Mouse (Mus musculus) liver, postnatal 0 days (tissue): Measurements from ENCODE around the gene Rbfox2. TPM values are rescaled to one million over a fixed set of nuclear protein-coding genes. Genes with fewer than 3 reads are reported as not detected.

Source experiments
- ATAC-seq: fragments of 200-750 bp; cut with Nextera tagmentation; 2 replicates; pipeline ENCODE4 v1.8.0; 2017; ENCODE audit warnings: mild to moderate bottlenecking, moderate library complexity
- DNase-seq: peaks from one replicate; pipeline ENCODE4 v3.0.0-alpha.2; 2016
- H3K27ac ChIP-seq: fragments of 300-500 bp; sonication (generic); 2 replicates; pipeline ENCODE4 v1.5.1; 2014; ENCODE audit warnings: antibody characterized with exemption, moderate library complexity, mild to moderate bottlenecking, low read depth
- H3K27me3 ChIP-seq: fragments of 300-500 bp; sonication (generic); 2 replicates; pipeline ENCODE4 v1.6.1; 2014; ENCODE audit warnings: low read length, control low read depth, mixed read lengths; ENCODE audit not compliant: insufficient read depth
- H3K36me3 ChIP-seq: fragments of 300-500 bp; sonication (generic); replicated peaks from 2 replicates; pipeline ENCODE4 v1.6.1; 2014; ENCODE audit warnings: mild to moderate bottlenecking, control low read depth, low read length, moderate library complexity, mixed read lengths; ENCODE audit not compliant: insufficient read depth
- H3K4me1 ChIP-seq: fragments of 300-500 bp; sonication (generic); 2 replicates; pipeline ENCODE4 v1.6.1; 2014; ENCODE audit warnings: antibody characterized with exemption, mild to moderate bottlenecking, control low read depth; ENCODE audit not compliant: insufficient read depth
- H3K4me2 ChIP-seq: fragments of 300-500 bp; sonication (generic); 2 replicates; pipeline ENCODE4 v1.6.1; 2014; ENCODE audit warnings: low read depth, mild to moderate bottlenecking, low read length, moderate library complexity, mixed read lengths
- H3K4me3 ChIP-seq: fragments of 300-500 bp; sonication (generic); 2 replicates; pipeline ENCODE4 v1.5.1; 2014; ENCODE audit warnings: low read depth, low read length
- H3K9ac ChIP-seq: fragments of 300-500 bp; sonication (generic); replicated peaks from 2 replicates; pipeline ENCODE4 v1.6.1; 2014; ENCODE audit warnings: mild to moderate bottlenecking, moderate library complexity
- H3K9me3 ChIP-seq: fragments of 300-500 bp; sonication (generic); 2 replicates; pipeline ENCODE4 v1.6.1; 2016; ENCODE audit warnings: mild to moderate bottlenecking, control low read depth, low read length, mixed read lengths
- CTCF ChIP-seq: sonication (generic); IDR thresholded peaks from 2 replicates; pipeline ENCODE4 v1.5.1; 2016; ENCODE audit warnings: antibody characterized with exemption, low read depth
- EP300 ChIP-seq: IDR thresholded peaks from 2 replicates; pipeline ENCODE4 v1.6.1; 2016; ENCODE audit warnings: antibody characterized with exemption, low read depth, mild to moderate bottlenecking
- WGBS: fragments of 180-500 bp; shearing (Covaris S2); extraction: QIAGEN DNeasy Blood & Tissue Kit; methylation state at CpG from one replicate; pipeline ENCODE4 v1.1.7; 2014; ENCODE audit not compliant: insufficient replicate concordance; 5-methylcytosine and 5-hydroxymethylcytosine counted together
- polyA plus RNA-seq: library from polyadenylated mRNA; unstranded; fragments of >200 nt; fragmentation: Nextera tagmentation; extraction: Ambion mirVana; gene quantifications from 2 replicates; pipeline ENCODE4 v1.2.1, GENCODE M21; 2015

Gene Rbfox2
- polyA plus RNA-seq, 1 experiment from 2014 or later, result 6.9 TPM

DNA sequence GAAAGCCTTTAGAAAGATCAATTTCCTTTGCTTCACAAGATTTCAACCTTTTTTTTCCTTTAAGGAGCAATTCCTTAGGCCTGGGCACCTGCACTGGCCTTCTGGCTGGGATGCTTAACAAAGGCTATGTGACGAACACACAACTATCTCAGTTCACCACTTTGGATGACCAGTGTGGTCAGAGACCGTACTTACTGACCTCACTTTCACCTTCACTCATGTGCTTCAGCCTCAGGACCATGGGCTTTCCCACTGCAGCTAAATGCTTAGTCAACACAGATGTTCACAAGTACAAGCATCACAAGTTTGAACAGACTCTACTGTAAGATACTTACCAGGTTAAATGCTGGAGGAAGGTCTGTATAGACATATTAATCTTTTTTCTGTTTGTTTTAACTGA, 194.4 kb downstream of the Rbfox2 start:
- Histone ChIP-seq H3K4me2 (no peak overlapping the region), H3K9ac (no peak overlapping the region), H3K27ac (peak overlapping the region; percentile 59), H3K27me3 (no peaks in the 10 kb centered on the region), H3K9me3 (no peaks in the 10 kb centered on the region), H3K4me3 (no peak overlapping the region), H3K36me3 (peaks cover 7% of the 10 kb centered on the region), H3K4me1 (peaks cover 2% of the 10 kb centered on the region; the same call in 1 of the 2 replicates)
- no peak for ATAC-seq
- TF ChIP-seq EP300 (no peak), CTCF (no peak)
- no peak for DNase-seq
- 76% methylated on average over 2 of the region's 2 CpGs for WGBS

DNA sequence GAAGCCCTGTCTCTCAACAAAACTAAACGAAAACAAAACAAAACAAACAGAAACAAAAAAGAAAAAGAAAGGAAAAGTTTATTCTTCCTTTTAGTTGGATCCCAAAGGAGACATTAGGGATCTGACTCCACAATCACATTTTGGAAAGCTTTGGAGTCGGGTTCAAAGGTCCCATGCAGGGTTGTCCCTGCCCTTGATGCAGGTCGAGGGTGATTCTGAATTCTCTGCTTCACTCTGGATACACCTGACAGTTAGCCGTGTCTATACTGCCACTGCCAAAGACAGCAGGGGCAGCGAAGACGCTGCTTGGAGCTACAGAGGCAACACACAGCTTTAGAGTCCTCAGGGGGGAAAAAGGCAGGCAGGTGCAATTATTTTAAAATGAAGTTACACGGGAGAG, 194.9 kb downstream of the Rbfox2 start:
- Histone ChIP-seq H3K36me3 (peaks cover 7% of the 10 kb centered on the region), H3K27me3 (no peaks in the 10 kb centered on the region), H3K27ac (peak overlapping the region; percentile 59), H3K9me3 (no peaks in the 10 kb centered on the region), H3K4me2 (no peak overlapping the region), H3K4me1 (peaks cover 2% of the 10 kb centered on the region; the same call in 1 of the 2 replicates), H3K9ac (no peak overlapping the region), H3K4me3 (no peak overlapping the region)
- no peak for TF ChIP-seq EP300
- no peak for TF ChIP-seq CTCF
- WGBS, result 59% methylated on average over 7 of the region's 7 CpGs
- DNase-seq (no peak), ATAC-seq (no peak)

DNA sequence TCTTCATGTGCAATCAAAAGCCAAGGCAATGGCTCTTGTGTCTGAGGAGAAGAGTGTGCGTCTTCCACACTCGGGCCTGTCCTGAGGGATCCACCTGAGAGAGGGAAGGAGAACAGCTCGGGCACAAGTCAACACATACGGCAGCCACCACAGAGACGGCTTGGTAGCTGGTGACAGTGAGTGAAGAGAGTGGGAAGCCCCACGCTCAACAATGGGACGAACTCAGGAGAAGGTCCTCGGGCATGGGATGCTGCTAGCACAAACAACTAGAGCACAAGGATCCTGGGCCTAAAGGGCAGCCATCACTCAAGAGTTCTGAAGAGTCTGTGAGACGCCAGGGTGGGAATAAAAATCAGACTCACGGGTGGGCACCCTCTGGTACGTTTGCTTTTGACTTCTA, 196.4 kb downstream of the Rbfox2 start:
- no peak overlapping the region for H3K4me2 ChIP-seq
- ATAC-seq (no peak), DNase-seq (no peak)
- no peak overlapping the region for H3K9ac ChIP-seq
- no peaks in the 10 kb centered on the region for H3K9me3 ChIP-seq
- peaks cover 2% of the 10 kb centered on the region; the same call in 1 of the 2 replicates for H3K4me1 ChIP-seq
- H3K36me3 ChIP-seq, result peaks cover 4% of the 10 kb centered on the region
- H3K4me3 ChIP-seq, result no peak overlapping the region
- H3K27ac ChIP-seq, result no peak overlapping the region
- WGBS, result 79% methylated on average over 11 of the region's 11 CpGs
- TF ChIP-seq CTCF (no peak), EP300 (no peak)
- no peaks in the 10 kb centered on the region for H3K27me3 ChIP-seq

DNA sequence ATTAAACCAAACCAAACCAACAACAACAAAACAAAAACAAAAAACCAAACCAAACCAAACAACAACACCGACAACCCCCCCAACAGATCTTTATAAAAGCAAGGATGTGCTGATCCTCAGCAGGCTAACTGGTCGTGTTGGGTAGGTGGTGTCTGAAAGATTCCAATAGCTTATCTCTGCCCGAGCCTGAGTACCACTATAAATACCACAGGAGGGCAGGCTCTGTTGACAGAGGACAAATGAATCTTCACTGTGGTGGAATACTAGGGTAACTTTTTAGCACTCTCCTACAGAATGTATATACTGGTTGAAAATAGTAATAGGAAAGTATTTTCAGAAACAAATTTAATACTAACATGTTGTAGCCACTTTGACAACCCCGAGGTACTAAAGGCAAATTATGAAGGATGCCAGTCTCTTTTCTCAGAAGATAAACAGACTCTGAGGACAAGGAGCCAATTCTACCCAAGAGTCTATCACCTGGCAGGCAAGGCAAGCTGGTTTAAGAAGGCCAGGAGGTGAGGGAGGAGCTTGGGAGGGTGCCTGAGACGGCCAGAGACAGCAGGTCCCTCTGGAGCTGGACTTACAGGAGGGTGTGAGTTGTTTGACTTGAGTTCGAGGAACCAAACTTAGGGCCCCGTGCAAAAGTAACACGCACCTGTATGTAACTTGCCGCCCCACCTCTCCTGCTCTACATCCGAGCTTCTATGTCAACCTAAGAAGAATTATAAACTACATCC, 199.5 kb downstream of the Rbfox2 start:
- TF ChIP-seq CTCF (0 out of 2 replicates have a peak, but pooled peaks have one; percentile 1), EP300 (no peak)
- no peak for ATAC-seq

DNA sequence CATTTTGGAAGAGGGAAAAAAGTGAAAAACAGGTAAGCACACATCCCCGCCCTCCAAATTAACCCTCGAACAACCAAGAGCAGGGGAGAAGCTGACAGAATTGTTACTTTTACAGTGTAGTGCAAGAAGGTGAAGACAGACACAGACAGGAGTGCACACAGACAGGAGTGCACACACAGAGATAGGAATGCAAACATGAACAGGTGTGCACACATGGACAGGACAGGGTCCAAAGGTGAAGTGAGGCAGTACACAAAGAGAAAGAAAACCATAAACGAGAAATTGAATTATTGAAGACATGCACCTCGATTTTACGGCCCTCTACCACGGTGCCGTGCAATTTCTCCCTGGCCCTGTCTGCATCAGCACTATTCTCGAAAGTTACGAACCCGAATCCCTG, 201.5 kb downstream of the Rbfox2 start:
- no peak for TF ChIP-seq EP300
- Histone ChIP-seq H3K27me3 (no peaks in the 10 kb centered on the region), H3K4me3 (no peak overlapping the region), H3K36me3 (no peaks in the 10 kb centered on the region; the same call in 1 of the 2 replicates), H3K4me1 (0 out of 2 replicates have a peak, but pooled peaks cover 8% of the 10 kb centered on the region), H3K9me3 (no peaks in the 10 kb centered on the region), H3K4me2 (no peak overlapping the region), H3K9ac (no peak overlapping the region), H3K27ac (no peak overlapping the region)
- ATAC-seq (peak; percentile 67), DNase-seq (no peak)
- 65% methylated on average over 10 of the region's 10 CpGs for WGBS

More for the DNA sequence above, 199.5 kb downstream of the Rbfox2 start:
- no peak for DNase-seq
- Histone ChIP-seq H3K4me1 (0 out of 2 replicates have a peak, but pooled peaks cover 8% of the 10 kb centered on the region), H3K27me3 (no peaks in the 10 kb centered on the region), H3K9me3 (no peaks in the 10 kb centered on the region), H3K27ac (no peak overlapping the region), H3K9ac (no peak overlapping the region), H3K4me2 (no peak overlapping the region), H3K4me3 (no peak overlapping the region), H3K36me3 (peaks cover 2% of the 10 kb centered on the region; the same call in 1 of the 2 replicates)
- WGBS, result 72% methylated on average over 10 of the region's 10 CpGs

DNA sequence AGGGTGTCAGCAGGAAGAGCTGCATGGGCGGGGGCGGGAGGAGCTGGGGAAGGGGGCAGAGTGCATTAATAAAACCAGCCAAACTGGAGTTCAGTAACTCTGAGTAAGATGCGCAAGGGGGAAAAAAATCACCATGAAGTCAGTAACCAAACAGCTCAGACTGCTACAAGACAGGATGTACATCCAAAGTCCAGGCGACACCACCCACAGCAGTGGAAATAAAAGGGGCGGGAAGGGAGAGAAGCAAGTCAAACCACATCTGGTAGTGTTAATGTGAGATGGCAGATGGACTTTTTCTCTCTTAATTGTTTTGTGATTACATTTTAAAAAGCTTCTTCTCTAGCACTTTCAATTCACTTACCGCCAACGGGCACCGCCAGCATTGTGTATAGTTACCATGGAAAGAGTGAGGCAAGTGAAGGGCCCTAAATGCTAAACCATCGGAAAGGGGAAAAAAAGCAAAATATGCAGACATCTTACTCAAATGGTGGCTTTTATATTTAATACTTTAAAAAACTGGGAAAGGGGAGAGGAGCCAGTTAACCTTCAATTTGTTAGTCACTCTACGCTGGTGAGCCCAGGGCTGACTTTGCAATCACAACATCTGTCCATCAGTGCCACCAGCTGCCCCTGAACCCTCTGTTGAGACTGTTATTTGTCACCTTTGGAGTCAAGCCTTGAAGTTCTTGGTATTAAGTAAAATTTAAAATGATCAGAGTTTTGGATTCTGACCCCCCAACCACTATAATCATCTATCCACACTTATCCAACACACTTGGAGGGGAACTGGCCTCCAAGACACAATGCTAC, 202.2 kb downstream of the Rbfox2 start:
- Histone ChIP-seq H3K9me3 (no peaks in the 10 kb centered on the region), H3K36me3 (no peaks in the 10 kb centered on the region; the same call in 1 of the 2 replicates), H3K9ac (no peak overlapping the region), H3K27me3 (no peaks in the 10 kb centered on the region), H3K27ac (peak overlapping the region; percentile 19; the same call in 1 of the 2 replicates), H3K4me3 (no peak overlapping the region), H3K4me2 (no peak overlapping the region), H3K4me1 (0 out of 2 replicates have a peak, but pooled peaks cover 7% of the 10 kb centered on the region)
- no peak for DNase-seq
- no peak for ATAC-seq
- WGBS, result 75% methylated on average over 10 of the region's 10 CpGs
- TF ChIP-seq EP300, result no peak
- no peak for TF ChIP-seq CTCF
